Mouse (Mus musculus) spleen, adult 18-20 months (tissue): ENCODE results near the gene Ccser2.
A peak's percentile ranks its signal among the peaks of the same experiment; 100 is the strongest.

Experiments
- DNase-seq, 2 experiments: peaks; one replicate each; pipeline ENCODE4 v3.0.0; 2022; ENCODE audit warnings: mixed read lengths in 2 of 2

Ccser2 gene

DNA sequence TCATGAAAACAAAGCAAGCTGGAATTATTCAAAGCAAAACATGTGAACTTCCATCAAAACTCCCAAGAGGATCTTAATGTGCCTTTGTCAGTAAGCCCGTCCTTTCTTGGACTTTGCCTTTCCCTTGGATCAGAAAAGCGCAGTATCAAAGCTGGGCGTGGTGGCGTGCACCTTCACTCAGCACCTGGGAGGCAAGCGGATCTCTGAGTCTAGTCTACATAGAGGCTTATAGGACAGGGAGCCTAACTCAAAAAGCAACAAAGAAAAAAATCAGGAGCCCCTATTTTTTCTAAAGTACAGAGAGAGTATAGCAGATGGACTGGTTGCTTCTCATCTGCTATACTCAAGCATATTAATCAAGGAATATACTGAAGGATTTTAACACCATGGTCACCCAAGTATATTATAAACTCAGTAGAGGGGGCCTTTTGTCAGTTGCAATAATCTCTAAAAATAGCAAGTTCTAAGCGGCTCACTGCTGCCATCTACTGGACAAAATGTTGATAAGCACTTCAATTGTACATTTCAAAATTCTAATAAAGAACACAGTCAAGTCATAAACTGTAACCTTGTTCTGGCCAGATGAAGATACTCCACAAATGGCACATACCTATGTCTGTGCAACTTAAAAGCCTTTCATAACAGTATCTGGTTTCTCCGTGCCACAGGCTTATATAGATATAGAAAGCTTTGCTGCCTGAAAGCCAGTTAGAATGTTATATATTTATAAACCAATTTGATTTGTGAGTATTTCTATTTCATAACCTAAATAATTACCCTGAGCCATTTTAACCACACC lies 31.3 kb downstream of the Ccser2 start:
- DNase-seq = peak in 1 of 2 experiments; percentile 18

- no peak for DNase-seq
Observed at GRCm38 (mm10) chr14:36932638-36933382, 35.8 kb downstream of the Ccser2 start.

- DNase-seq = no peak
Observed at GRCm38 (mm10) chr14:36932038-36932437, 36.5 kb downstream of the Ccser2 start.

DNA sequence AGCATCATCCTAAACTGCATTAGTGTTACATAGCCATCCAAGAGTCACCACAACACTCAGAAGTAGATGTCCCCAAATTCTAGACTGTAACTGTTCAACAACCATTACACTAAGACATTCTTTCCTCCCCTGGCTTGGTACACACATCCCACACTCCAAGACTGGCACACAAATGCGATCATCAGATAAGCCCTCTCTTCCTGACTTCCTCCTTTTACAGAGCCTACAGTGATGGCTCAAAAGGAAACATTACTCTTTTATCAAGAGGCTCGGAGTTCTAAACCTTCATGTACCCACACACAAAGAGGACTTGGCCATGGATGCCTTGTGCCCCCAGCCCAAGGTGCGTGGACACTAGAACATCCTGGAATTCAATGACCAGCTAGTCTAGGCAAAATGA lies 45.2 kb downstream of the Ccser2 start:
- DNase-seq = no peak

GRCm38 (mm10) chr14:36921346-36922049 lies 47.1 kb downstream of the Ccser2 start:
- no peak for DNase-seq

DNA sequence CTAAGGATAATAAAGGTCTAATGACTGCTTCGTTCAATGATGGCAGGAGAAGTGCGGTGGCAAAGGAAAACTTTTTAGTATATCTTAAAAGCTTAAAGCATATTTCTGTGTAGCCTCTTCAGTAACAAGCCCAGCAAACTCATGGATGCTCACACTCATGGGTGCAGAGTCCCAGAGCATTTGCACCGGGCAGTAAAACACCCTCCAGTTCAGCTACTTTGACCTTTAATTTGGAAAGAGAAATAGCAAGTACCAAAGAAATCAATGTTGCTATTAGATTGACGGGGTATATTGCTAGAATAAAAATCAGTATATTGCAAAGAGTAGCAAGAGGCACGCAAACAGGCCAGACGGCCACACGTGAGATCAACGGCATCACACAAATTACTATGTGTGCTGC lies 48.7 kb downstream of the Ccser2 start:
- no peak for DNase-seq

GRCm38 (mm10) chr14:36919146-36919545 lies 49.4 kb downstream of the Ccser2 start:
- DNase-seq = no peak

GRCm38 (mm10) chr14:36915203-36915602 lies 53.4 kb downstream of the Ccser2 start:
- DNase-seq = no peak

- no peak for DNase-seq
Observed at GRCm38 (mm10) chr14:36914473-36915005, 54.0 kb downstream of the Ccser2 start.

DNA sequence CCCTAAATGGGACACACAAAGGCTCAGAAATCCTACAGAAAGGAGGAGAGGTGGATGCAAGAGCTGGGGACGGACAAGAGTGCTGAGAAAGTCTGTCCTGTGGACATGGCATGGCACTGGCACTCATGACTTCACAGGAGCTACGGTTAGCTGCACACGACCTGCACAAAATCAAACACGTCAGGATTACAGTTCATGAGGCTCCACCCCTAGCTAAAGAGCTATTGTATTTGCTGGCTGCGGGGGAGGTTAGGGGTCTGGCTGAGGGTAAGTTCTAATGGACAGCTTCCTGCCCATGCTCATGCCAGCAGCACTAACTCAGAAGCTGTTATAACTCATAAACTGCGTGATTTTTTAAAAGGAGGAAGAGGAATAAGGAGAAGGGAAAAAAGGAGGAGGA lies 56.8 kb downstream of the Ccser2 start:
- no peak for DNase-seq

DNA sequence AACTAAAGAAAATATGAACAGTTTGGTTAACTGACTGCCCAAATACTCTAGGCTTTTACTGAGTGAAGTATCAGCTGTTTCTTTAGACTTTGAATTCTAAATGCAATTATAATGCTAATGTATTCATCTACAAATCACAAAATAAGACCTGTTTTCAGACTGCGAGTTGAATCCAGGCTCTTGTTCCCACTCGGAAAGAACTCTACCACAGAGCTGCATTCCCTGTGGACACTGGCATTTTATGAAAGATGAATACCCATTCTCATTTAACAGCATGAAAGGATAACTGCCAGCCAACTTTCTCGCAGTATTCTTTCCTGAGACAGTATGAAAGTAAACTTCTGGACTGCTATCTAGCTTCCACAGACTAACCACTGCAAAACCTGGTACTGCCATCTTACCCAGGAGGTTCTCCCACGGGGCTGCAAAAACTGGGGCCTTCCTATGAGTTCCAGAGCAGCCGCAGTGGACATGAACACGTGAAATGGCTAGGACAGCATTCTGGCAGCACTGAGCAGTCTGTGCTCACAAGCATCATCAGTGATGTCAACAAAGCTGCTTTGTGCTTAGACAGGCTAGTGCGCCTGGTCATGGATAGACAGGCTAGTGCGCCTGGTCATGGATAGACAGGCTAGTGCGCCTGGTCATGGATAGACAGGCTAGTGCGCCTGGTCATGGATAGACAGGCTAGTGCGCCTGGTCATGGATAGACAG lies 62.6 kb downstream of the Ccser2 start:
- no peak for DNase-seq

GRCm38 (mm10) chr14:36904206-36904605 lies 64.4 kb downstream of the Ccser2 start:
- DNase-seq = no peak

- DNase-seq = no peak
Observed at GRCm38 (mm10) chr14:36900883-36901282, 67.7 kb downstream of the Ccser2 start.

GRCm38 (mm10) chr14:36894701-36895100 lies 73.9 kb downstream of the Ccser2 start:
- DNase-seq = no peak

- no peak for DNase-seq
Observed at GRCm38 (mm10) chr14:36892762-36893358, 75.7 kb downstream of the Ccser2 start.

DNA sequence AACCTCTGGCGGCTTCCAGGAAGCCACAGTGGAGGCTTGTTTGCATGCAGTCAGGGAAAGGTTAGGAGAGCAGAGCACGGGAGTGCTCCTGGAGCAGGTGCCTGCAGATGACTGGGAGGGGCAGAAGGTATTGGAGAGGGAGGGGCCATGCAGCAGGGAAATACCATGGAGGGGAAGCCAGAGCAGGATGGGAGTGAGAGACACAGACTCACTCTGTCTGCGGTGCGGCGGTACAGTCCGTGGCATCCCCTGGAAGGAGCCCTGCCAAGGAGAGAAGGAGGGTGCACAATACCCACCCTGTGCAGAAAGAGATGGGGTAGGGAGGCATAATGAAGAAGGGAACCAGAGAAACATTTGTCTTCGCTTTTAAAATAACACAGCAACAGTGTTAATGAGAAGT lies 78.4 kb downstream of the Ccser2 start:
- no peak for DNase-seq

- DNase-seq = no peak
Observed at GRCm38 (mm10) chr14:36885680-36886079, 82.9 kb downstream of the Ccser2 start.

GRCm38 (mm10) chr14:36885117-36885516 lies 83.5 kb downstream of the Ccser2 start:
- no peak for DNase-seq

GRCm38 (mm10) chr14:36883576-36883975 lies 85.0 kb downstream of the Ccser2 start:
- DNase-seq = no peak

DNA sequence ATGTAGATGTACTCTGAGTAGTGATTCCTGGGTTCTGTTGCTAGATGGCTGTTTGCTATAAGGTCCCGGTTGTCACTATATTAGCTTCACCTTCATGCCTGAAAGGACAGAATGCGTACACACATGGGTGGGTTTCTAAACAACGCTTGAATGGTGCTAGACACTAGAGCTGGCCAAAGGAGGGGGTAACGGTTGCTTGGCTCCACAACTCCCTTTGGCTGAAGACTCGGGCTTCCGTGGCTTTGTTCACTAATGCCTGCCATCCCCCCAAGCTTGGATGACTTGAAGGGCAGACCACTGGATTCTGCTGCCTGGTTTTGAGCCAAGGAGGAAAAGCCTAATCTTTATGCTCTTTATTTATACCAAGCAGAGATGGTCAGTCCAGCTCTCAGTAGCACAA lies 98.3 kb downstream of the Ccser2 start:
- DNase-seq = no peak

DNA sequence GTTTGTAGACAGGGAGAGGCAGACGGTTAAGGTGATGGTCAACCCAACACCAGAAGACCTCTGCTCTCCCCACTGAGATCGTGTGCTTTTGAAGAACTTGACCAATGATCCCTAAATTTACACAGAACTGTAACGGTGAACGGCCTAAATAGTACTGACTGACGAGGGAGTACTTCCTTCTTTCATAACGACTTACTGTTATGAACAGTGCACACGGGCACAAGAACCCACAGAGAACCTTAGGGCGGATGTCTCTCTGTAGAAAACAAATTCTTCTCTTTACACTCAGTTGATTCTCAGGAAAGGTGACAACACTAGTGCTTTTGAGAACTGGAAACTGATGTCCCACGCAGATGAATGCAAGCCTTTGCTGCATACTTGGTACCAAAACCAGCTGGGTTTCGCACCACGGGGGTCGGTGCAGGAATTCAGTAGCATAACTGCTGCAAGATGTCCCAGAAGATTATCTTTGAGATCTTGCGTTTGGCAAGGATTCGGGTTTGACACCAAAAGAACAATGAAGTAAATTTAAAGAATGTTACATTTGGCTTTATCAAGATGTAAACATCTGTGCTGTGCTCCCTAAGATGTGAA lies 99.7 kb downstream of the Ccser2 start:
- no peak for DNase-seq
